Mouse (Mus musculus): Measurements from ENCODE around the gene Apoe. TPM values are rescaled to one million over a fixed set of nuclear protein-coding genes. Genes with fewer than 3 reads are reported as not detected.
"Not testable (repeated sequence)": the region's sequence is repeated elsewhere in the genome, so short reads cannot be mapped to it uniquely, and the experiment has no call there.

The Apoe gene
- polyA plus RNA-seq, 2 experiments from 2014 or later = 6.6 to 7.6 TPM

DNA sequence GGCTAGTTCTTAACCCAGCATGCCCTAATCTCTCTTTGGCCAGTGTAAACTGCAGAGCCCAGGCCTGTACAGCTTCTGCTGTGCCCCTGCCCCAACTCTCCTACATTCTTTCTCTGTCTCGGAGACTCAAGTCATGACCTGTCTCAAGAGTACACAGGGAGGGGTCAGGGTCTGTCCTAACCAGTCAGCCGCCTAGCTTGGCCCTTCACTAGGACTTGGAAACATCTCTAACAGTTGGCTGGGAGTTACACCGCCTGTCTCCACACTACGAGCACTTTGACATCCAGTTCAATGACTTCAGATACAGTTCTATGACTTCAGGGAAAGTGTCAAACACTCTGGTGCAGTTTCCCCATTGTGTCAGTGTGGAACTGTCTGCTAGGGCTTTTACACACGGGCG, 7.6 kb downstream of the Apoe start:
- no peak for ATAC-seq

DNA sequence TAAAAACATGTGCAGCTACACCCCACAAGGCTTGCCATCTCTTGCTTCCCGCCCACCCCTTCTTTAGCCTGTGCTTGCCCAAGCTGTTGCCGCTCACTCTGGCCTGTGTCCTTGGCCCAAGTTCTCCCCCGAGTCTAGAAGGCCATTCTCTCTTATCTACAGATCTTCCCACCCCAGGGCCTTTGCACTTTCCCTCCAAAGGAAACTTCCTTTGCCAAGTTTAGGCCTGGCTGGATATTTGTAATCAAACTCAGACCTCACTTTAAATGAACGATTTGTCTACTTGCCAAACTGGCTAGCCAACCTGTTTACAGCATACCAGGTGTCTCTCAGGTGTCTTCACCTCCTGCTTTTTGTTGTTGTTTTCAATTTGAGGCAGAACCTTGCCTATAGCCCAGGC, 8.1 kb downstream of the Apoe start:
- no peak for ATAC-seq

- ATAC-seq = no peak
Observed at GRCm38 (mm10) chr7:19688611-19689010, 10.4 kb downstream of the Apoe start.

GRCm38 (mm10) chr7:19688101-19688500, 10.9 kb downstream of the Apoe start:
- ATAC-seq = no peak

GRCm38 (mm10) chr7:19686927-19687583, 11.9 kb downstream of the Apoe start:
- not testable (repeated sequence) for ATAC-seq

- ATAC-seq = no peak
Observed at GRCm38 (mm10) chr7:19686521-19686920, 12.5 kb downstream of the Apoe start.

DNA sequence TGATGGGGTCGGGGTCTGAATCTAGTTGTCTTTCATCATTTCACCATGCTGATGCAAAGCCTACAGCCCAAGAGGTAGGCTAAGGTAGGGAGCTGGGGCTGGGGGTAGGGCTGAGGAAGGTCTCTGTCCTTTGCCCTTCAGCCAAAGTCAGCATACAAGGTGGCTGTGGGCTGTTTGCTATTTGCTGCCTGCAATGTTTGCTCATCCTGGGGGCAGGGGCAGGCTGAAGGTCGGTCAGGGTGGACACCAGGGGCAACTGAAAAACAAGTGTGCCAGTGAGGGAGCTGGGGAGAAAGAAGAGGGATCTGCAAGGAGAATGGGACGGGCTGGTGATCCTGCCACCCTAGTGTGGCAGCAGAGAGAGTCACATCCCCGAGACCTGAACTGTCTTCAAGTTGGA, 13.6 kb downstream of the Apoe start:
- ATAC-seq = no peak

DNA sequence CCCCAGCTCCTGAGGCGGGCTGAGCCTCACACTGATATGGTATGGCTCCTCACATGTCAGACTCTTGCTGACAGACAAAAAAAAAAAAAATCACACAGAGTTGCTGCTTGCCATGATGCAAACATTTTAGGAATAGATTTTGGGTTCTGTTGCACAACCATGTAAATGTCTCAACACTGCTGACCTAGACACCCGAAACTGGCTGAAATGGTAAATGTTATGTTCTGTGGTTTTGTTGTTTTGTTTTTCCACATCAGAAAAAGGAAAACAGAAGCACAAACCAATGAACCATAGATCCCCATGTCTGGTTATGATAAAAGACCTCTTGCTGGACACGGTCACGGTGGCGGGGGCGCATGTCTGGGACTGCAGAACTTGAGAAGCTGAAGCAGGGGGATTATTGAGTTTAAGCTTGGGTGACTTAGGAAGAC, 15.2 kb downstream of the Apoe start:
- no peak for ATAC-seq

GRCm38 (mm10) chr7:19682979-19683378, 16.0 kb downstream of the Apoe start:
- ATAC-seq = no peak

- ATAC-seq = no peak
Observed at GRCm38 (mm10) chr7:19681202-19681694, 17.7 kb downstream of the Apoe start, which contains the start of the genes Gm44805 and Apoc4. Gene Gm44805 (minus strand): TSS chr7:19681423. Gene Apoc4 (minus strand): TSS chr7:19681479.

DNA sequence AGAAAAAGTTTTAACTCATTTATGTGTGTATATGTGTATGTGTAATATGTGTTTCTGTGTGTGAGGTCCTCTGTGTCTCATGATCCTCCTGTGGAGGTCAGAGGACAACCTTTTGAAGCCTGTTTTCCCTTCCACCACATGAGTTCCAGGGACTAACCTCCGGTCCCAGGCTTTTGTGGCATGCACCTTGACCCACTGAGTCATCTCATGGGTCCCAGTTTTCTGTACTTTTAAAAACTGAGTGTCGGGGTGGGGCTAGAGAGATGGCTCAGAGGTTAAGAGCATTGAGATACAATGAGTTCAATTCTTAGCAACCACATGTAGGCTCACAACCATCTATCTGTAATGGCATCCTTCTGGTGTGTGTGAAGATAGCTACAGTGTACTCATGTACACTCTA, 18.3 kb downstream of the Apoe start:
- ATAC-seq = no peak

DNA sequence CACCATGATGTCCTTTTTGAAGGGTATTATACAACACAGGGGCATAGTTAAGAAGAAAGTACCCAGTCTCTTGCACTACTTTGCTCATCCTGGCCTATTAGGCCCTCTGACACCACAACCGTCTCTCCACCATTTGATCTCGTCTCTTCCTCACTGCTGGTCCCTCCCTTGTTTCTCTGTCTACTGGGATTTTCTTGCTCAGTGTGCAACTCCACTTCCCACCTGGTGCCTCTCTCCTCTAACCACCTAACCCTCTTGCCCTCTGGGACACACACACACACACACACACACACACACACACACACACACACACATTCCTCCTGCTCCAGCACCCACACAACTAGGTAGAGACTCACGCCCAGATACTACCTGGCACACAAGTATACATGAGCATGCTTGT, 20.1 kb downstream of the Apoe start:
- no peak for ATAC-seq

- ATAC-seq = no peak
Observed at GRCm38 (mm10) chr7:19677872-19678271, 21.1 kb downstream of the Apoe start, which contains the start of gene Apoc2. Gene Apoc2 (minus strand): TSS chr7:19677941.

GRCm38 (mm10) chr7:19676662-19677061, 22.3 kb downstream of the Apoe start:
- no peak for ATAC-seq

DNA sequence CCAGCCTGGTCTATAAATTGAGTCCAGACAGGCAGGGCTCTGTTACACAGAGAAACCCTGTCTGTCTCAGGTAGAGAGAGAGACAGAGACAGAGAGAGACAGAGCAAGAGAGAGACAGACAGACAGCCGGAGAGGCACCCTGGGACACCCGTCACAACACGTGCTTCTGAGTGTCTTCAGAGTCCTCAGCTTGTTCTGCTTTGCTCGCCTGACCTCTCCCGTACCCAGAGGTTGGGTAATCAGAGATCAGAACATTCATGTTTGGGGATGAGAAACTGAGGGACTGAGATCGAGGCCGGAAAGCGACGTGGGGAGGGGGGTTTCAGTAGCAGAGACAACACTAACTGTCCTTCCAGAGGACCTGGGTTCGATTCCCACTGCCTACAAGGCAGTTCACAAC, 23.2 kb downstream of the Apoe start:
- ATAC-seq = no peak

- ATAC-seq = no peak
Observed at GRCm38 (mm10) chr7:19673083-19673699, 25.8 kb downstream of the Apoe start.

GRCm38 (mm10) chr7:19671511-19671910, 27.5 kb downstream of the Apoe start:
- ATAC-seq = no peak

DNA sequence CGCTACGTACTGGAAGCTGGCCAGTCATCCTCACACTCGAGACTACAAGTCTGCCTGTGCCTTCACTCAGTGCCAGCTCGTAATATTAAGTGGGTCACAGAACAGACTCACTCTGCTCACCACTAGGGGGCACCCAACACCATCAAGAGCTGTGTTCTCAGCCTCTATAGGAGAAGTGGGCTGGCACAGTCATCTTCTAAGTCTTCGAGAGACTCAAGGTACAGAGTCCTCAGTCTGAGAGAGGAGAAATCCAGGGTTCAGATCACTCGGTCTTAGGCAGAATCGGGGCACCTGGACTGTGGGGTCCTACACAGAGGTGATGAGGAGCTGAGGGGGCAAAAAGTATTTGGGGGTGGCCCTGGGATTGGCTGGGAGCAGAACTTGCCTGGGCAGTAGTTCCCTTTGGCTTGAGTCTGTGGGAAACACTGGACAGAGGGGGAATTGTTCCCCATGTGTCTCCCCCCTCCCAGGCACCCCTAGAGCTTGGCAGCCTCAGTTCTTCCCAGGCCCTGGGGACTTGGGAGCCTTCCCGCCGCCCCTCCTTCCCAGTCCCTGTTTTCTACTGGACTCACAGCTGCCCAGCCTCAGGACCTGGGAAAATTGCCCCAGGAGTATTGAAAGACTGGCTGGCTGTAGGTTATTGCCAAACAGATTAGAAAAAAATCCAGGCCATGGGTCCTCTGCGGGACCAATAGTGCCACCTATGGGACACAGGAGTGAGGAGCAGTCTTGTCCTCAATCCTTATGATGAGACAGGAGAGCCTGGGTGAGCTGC, 29.9 kb downstream of the Apoe start:
- ATAC-seq = peak; percentile 66

DNA sequence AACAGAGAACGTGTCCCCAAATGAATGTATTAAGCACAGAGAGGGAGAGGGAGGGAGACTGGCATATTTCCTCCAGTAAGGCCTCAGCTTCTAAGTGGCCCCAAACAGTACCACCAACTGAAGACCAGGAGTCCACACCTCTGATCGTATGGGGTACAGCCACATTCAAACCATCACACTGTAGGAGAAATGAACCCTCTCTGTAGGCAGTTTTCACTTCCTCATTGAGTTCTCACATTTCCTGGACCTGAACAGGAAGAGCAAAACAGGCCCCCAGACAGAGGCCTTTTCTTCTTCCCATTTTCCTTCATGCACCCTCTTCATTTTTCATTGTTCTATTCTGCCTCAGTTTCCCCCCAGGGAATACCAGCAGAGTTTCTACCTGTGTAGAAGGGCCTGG, 31.6 kb downstream of the Apoe start:
- no peak for ATAC-seq

DNA sequence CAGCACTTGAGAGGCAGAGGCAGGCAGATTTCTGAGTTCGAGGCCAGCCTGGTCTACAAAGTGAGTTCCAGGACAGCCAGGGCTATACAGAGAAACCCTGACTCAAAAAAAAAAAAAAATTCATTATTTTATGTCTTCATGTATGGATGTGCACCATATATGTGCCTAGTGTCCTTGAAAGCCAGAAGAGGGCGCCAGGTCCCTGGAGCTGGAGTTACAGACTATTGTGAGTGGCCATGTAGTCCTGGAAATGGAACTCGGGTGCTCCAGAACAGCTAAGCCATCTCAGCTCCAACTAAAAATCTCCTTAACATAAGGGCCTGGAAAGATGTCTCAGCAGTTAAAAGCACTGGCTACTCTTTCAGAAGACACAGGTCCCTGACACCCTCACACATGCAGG, 32.2 kb downstream of the Apoe start:
- no peak for ATAC-seq

- peak; percentile 76 for ATAC-seq
Observed at GRCm38 (mm10) chr7:19664955-19665841, 33.8 kb downstream of the Apoe start, which contains the start of gene Clptm1. Gene Clptm1 (minus strand): TSS chr7:19665033.

DNA sequence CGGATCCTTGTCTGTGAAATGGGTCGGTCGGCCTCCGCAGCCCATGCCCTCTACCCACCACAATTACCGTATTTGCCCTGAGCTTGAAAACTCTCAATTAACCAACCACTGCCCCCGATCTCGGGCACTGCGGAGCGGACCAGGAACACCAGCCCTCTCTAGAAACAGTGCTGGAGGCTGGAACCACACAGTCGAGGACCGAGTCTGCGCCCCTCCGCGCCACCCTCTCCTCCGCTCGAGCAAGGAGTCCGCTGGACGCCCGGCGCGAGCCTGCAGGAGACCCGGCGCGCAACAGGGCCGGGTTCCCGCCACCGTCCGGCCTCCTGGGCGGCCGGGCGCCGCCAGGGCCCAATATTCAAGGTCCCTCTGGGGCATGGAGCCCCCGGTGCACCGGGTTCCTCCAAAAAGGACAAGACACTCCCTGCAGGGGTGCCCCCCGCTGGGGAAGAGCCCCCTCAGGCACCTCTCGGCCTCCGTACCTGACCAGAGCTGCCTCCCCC, 34.5 kb downstream of the Apoe start:
- peak; percentile 3 for ATAC-seq

All from CD4-positive, CD25-positive, alpha-beta regulatory T cell, adult 4 months (primary cell).